10 mouse cellular contexts compared by ENCODE assay signal in the genomic region with DNA sequence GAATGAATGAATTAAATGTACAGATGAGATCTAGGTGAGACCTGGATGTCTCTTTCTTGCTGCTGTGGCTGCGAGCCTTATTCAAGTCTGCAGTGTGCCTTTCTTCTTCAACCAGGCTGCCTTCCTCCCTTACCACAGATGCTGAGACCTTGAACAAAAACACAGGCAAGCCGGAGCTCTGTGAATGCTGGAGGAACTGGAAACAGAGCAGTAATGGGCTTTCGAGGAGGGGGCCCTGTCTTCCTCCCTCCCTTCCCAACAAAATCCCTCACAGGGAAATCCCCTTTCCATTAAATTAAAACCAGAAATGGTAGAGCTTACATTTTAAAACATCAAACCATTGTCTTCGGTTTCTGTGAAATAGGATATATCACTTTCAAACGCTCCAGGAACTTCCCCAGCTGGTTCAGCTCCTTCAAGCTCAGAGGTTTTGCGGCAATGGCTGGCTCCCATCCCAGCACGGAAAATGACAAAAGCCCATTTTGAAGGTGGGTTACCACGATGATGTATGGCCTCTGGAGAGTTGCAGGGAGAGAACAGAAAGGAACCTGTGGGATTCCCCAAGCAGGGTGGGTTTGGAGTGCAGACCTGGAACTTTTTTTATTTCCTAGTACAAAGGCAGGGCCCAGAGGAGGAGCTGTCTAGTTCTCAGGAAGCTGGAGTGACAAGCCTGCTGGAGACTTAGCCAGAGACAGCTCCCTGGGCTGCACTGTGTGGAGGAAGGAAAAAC. TPM values are rescaled to one million over a fixed set of nuclear protein-coding genes. Genes with fewer than 3 reads are reported as not detected.
DNase-seq lines count a peak whose midpoint lies in the region; ATAC-seq and TF ChIP-seq lines count a peak whose summit lies in the region.
"Had no signal": no experiment of that assay in that cellular context is flagged by ENCODE, and none has a peak within 500 bp of the region (broad histone marks: within the 10 kb centered on the region; RNA-seq: fewer than 3 reads in every experiment).

No protein-coding gene starts in this region.

- H3K27me3 ChIP-seq in embryonic facial prominence, embryonic 11.5 days (ENCODE audit: control insufficient read depth, insufficient read depth, low read length), result no peaks in the 10 kb centered on the region
- no peaks in the 10 kb centered on the region for H3K27me3 ChIP-seq in kidney, adult 2 months (replicated peaks; ENCODE audit: control insufficient read depth, insufficient read depth, low read length)
- H3K27me3 ChIP-seq in lung, postnatal 0 days (replicated peaks; ENCODE audit: insufficient read depth, low read length), result no peaks in the 10 kb centered on the region
- H3K27me3 ChIP-seq: hindbrain, embryonic 15.5 days had no signal

- peak; percentile 86 for DNase-seq in heart, adult 11 months
- no peak for DNase-seq in heart, adult 8-10 months (ENCODE audit: low spot score)
- peak; percentile 71 for DNase-seq in embryonic facial prominence, embryonic 11.5 days (ENCODE audit: low spot score)
- DNase-seq in kidney, adult 2 months, result peak; percentile 41
- peak; percentile 54 for DNase-seq in lung, postnatal 0 days (ENCODE audit: low spot score)
- no peak for DNase-seq in thymus, postnatal 0 days (ENCODE audit: low spot score)
- no peak for DNase-seq in frontal cortex, postnatal 25 days (ENCODE audit: low spot score in 2 of 2)
- DNase-seq in urinary bladder, postnatal 10 days (ENCODE audit: low spot score), result no peak

- H3K4me3 ChIP-seq in embryonic facial prominence, embryonic 11.5 days (ENCODE audit: low read depth, low read length), result no peak overlapping the region
- no peak overlapping the region for H3K4me3 ChIP-seq in kidney, adult 2 months (ENCODE audit: insufficient read depth, low read depth, low read length)
- no peak overlapping the region for H3K4me3 ChIP-seq in lung, postnatal 0 days (ENCODE audit: low read depth, low read length)
- H3K4me3 ChIP-seq: hindbrain, embryonic 15.5 days had no signal

- 27% methylated on average over 8 of the region's 8 CpGs for WGBS in embryonic facial prominence, embryonic 11.5 days
- 12% methylated on average over 8 of the region's 8 CpGs for WGBS in kidney, adult 2 months
- 26% methylated on average over 8 of the region's 8 CpGs for WGBS in lung, postnatal 0 days

- peak; percentile 82; the same call in 1 of the 2 replicates for ATAC-seq in embryonic facial prominence, embryonic 11.5 days (replicated peaks; ENCODE audit: insufficient number of reproducible peaks, low FRiP score, low TSS enrichment, low read depth)
- no peak for ATAC-seq in lung, postnatal 0 days

- H3K4me1 ChIP-seq in embryonic facial prominence, embryonic 11.5 days (ENCODE audit: control insufficient read depth, insufficient read depth, low read length), result no peaks in the 10 kb centered on the region
- H3K4me1 ChIP-seq in kidney, adult 2 months (ENCODE audit: control insufficient read depth, insufficient read depth, low read length), result no peaks in the 10 kb centered on the region
- H3K4me1 ChIP-seq in lung, postnatal 0 days (ENCODE audit: insufficient read depth, low read depth, low read length), result peaks cover 2% of the 10 kb centered on the region; the same call in 1 of the 2 replicates
- H3K4me1 ChIP-seq: hindbrain, embryonic 15.5 days had no signal

- no peak overlapping the region for H3K4me2 ChIP-seq in embryonic facial prominence, embryonic 11.5 days (ENCODE audit: low read depth, low read length)
- H3K4me2 ChIP-seq in lung, postnatal 0 days (replicated peaks; ENCODE audit: low read depth, low read length), result peak overlapping the region; percentile 36
- H3K4me2 ChIP-seq: hindbrain, embryonic 15.5 days had no signal

- H3K36me3 ChIP-seq in embryonic facial prominence, embryonic 11.5 days (replicated peaks; ENCODE audit: control insufficient read depth, insufficient read depth, low read depth, low read length), result no peaks in the 10 kb centered on the region
- H3K36me3 ChIP-seq in kidney, adult 2 months (ENCODE audit: control insufficient read depth, insufficient read depth, low read length), result no peaks in the 10 kb centered on the region
- H3K36me3 ChIP-seq in lung, postnatal 0 days (ENCODE audit: insufficient read depth, low read length), result no peaks in the 10 kb centered on the region
- H3K36me3 ChIP-seq: hindbrain, embryonic 15.5 days had no signal

- H3K9ac ChIP-seq in embryonic facial prominence, embryonic 11.5 days (replicated peaks; ENCODE audit: low read length), result 0 out of 2 replicates have a peak overlapping the region, but pooled peaks have one; percentile 4
- no peak overlapping the region for H3K9ac ChIP-seq in lung, postnatal 0 days (replicated peaks; ENCODE audit: low read depth)
- H3K9ac ChIP-seq: hindbrain, embryonic 15.5 days had no signal

- TF ChIP-seq POLR2A in kidney, adult 2 months (IDR thresholded peaks at IDR 0.05; ENCODE audit: low read depth, low read length), result no peak

- no peaks in the 10 kb centered on the region for H3K9me3 ChIP-seq in embryonic facial prominence, embryonic 11.5 days (replicated peaks; ENCODE audit: control insufficient read depth, low read length)
- H3K9me3 ChIP-seq in lung, postnatal 0 days (ENCODE audit: low read length), result no peaks in the 10 kb centered on the region
- H3K9me3 ChIP-seq: hindbrain, embryonic 15.5 days had no signal

- TF ChIP-seq EP300 in lung, postnatal 0 days (IDR thresholded peaks at IDR 0.05), result no peak

- peak overlapping the region; percentile 22 for H3K27ac ChIP-seq in embryonic facial prominence, embryonic 11.5 days (replicated peaks; ENCODE audit: low read depth, low read length)
- no peak overlapping the region for H3K27ac ChIP-seq in kidney, adult 2 months (ENCODE audit: insufficient read depth, low read depth, low read length)
- no peak overlapping the region for H3K27ac ChIP-seq in lung, postnatal 0 days (ENCODE audit: low read length)
- H3K27ac ChIP-seq: hindbrain, embryonic 15.5 days had no signal

- no peak for TF ChIP-seq CTCF in kidney, adult 2 months (conservative IDR thresholded peaks at IDR 0.05; ENCODE audit: insufficient read depth, insufficient read length, low read depth, low read length)
- 0 out of 2 replicates have a peak, but pooled peaks have one; percentile 6 for TF ChIP-seq CTCF in lung, postnatal 0 days (IDR thresholded peaks at IDR 0.05)

RNA-seq across cellular contexts. Expression of a gene that starts 44.0 kb away (rescaled TPM):
- total RNA-seq in heart, adult 8-10 months (2022), result not detected
- not detected in 2 replicates for polyA plus RNA-seq in embryonic facial prominence, embryonic 11.5 days (2014; fragmentation: Nextera tagmentation; extraction: Ambion mirVana)
- polyA plus RNA-seq in kidney, adult 2 months (2012; rRNA removed), result not detected in 2 replicates
- polyA plus RNA-seq in lung, postnatal 0 days (2015; fragmentation: Nextera tagmentation; extraction: Ambion mirVana), result not detected in 2 replicates
- not detected in 2 replicates for polyA plus RNA-seq in thymus, postnatal 0 days (2015; fragmentation: Nextera tagmentation; extraction: Ambion mirVana)
- total RNA-seq: megakaryocyte-erythroid progenitor cell, adult 5-6 weeks had no signal
- polyA plus RNA-seq: hindbrain, embryonic 15.5 days had no signal

Comparison
In these comparisons a context has a peak if more than half of its experiments do, and no peak if none do; other contexts are left out.
1. DNase-seq: peak in heart, adult 11 months (single experiment), embryonic facial prominence, embryonic 11.5 days (single experiment), kidney, adult 2 months (single experiment) and lung, postnatal 0 days (single experiment); none in heart, adult 8-10 months (single experiment), thymus, postnatal 0 days (single experiment), frontal cortex, postnatal 25 days (0 of 2) and urinary bladder, postnatal 10 days (single experiment).